Mouse (Mus musculus): ENCODE data around the gene Rara. TPM values are rescaled to one million over a fixed set of nuclear protein-coding genes. Genes with fewer than 3 reads are reported as not detected.

The Rara gene
- polyA plus RNA-seq, 1 experiment from 2014 or later, result 34.9 TPM

- H3K4me3 ChIP-seq (ENCODE audit: low read depth, low read length), result no peak overlapping the region
- no peak overlapping the region for H3K9ac ChIP-seq (ENCODE audit: low read depth, low read length)
- H3K9me3 ChIP-seq (replicated peaks; ENCODE audit: control insufficient read depth, low read length), result no peaks in the 10 kb centered on the region
- H3K27ac ChIP-seq (ENCODE audit: low read depth, low read length), result peak overlapping the region; percentile 17; the same call in 1 of the 2 replicates
- ATAC-seq (replicated peaks; ENCODE audit: insufficient number of reproducible peaks, low FRiP score, low TSS enrichment), result no peak
- H3K4me1 ChIP-seq (ENCODE audit: control insufficient read depth, insufficient read depth, low read length), result peaks cover 69% of the 10 kb centered on the region
- H3K4me2 ChIP-seq, result peak overlapping the region; percentile 16; the same call in 1 of the 2 replicates
- H3K27me3 ChIP-seq (ENCODE audit: control insufficient read depth, insufficient read depth, low read length), result no peaks in the 10 kb centered on the region
- H3K36me3 ChIP-seq (ENCODE audit: control insufficient read depth, insufficient read depth, low read length), result peaks cover 33% of the 10 kb centered on the region
- WGBS (ENCODE audit: insufficient replicate concordance), result 30% methylated on average over 17 of the region's 17 CpGs
These were observed 41.9 kb downstream of the Rara start for GRCm38 (mm10) chr11:98969496-98969927.

GRCm38 (mm10) chr11:98970191-98970925 lies 42.7 kb downstream of the Rara start:
- Histone ChIP-seq H3K9me3 (replicated peaks; ENCODE audit: control insufficient read depth, low read length) (no peaks in the 10 kb centered on the region), H3K36me3 (ENCODE audit: control insufficient read depth, insufficient read depth, low read length) (peaks cover 33% of the 10 kb centered on the region), H3K4me2 (no peak overlapping the region), H3K9ac (ENCODE audit: low read depth, low read length) (no peak overlapping the region), H3K27ac (ENCODE audit: low read depth, low read length) (no peak overlapping the region), H3K4me1 (ENCODE audit: control insufficient read depth, insufficient read depth, low read length) (peaks cover 61% of the 10 kb centered on the region), H3K4me3 (ENCODE audit: low read depth, low read length) (no peak overlapping the region), H3K27me3 (ENCODE audit: control insufficient read depth, insufficient read depth, low read length) (no peaks in the 10 kb centered on the region)
- ATAC-seq (replicated peaks; ENCODE audit: insufficient number of reproducible peaks, low FRiP score, low TSS enrichment), result no peak
- WGBS (ENCODE audit: insufficient replicate concordance), result 73% methylated on average over 29 of the region's 29 CpGs

GRCm38 (mm10) chr11:98971316-98972031 lies 43.9 kb downstream of the Rara start:
- H3K9me3 ChIP-seq (replicated peaks; ENCODE audit: control insufficient read depth, low read length), result no peaks in the 10 kb centered on the region
- no peaks in the 10 kb centered on the region for H3K27me3 ChIP-seq (ENCODE audit: control insufficient read depth, insufficient read depth, low read length)
- 74% methylated on average over 23 of the region's 23 CpGs for WGBS (ENCODE audit: insufficient replicate concordance)
- peaks cover 33% of the 10 kb centered on the region for H3K36me3 ChIP-seq (ENCODE audit: control insufficient read depth, insufficient read depth, low read length)
- peak overlapping the region; percentile 5; the same call in 1 of the 2 replicates for H3K27ac ChIP-seq (ENCODE audit: low read depth, low read length)
- H3K4me2 ChIP-seq, result no peak overlapping the region
- 0 out of 2 replicates have a peak overlapping the region, but pooled peaks have one; percentile 10 for H3K9ac ChIP-seq (ENCODE audit: low read depth, low read length)
- H3K4me3 ChIP-seq (ENCODE audit: low read depth, low read length), result no peak overlapping the region
- ATAC-seq (replicated peaks; ENCODE audit: insufficient number of reproducible peaks, low FRiP score, low TSS enrichment), result no peak
- H3K4me1 ChIP-seq (ENCODE audit: control insufficient read depth, insufficient read depth, low read length), result peaks cover 50% of the 10 kb centered on the region

GRCm38 (mm10) chr11:98972215-98972614 lies 44.6 kb downstream of the Rara start:
- Histone ChIP-seq H3K4me3 (ENCODE audit: low read depth, low read length) (no peak overlapping the region), H3K4me2 (no peak overlapping the region), H3K27ac (ENCODE audit: low read depth, low read length) (no peak overlapping the region), H3K4me1 (ENCODE audit: control insufficient read depth, insufficient read depth, low read length) (peaks cover 43% of the 10 kb centered on the region), H3K27me3 (ENCODE audit: control insufficient read depth, insufficient read depth, low read length) (no peaks in the 10 kb centered on the region), H3K36me3 (ENCODE audit: control insufficient read depth, insufficient read depth, low read length) (peaks cover 33% of the 10 kb centered on the region), H3K9ac (ENCODE audit: low read depth, low read length) (no peak overlapping the region), H3K9me3 (replicated peaks; ENCODE audit: control insufficient read depth, low read length) (no peaks in the 10 kb centered on the region)
- WGBS (ENCODE audit: insufficient replicate concordance), result 51% methylated on average over 9 of the region's 9 CpGs
- no peak for ATAC-seq (replicated peaks; ENCODE audit: insufficient number of reproducible peaks, low FRiP score, low TSS enrichment)

- Histone ChIP-seq H3K4me3 (ENCODE audit: low read depth, low read length) (no peak overlapping the region), H3K9me3 (replicated peaks; ENCODE audit: control insufficient read depth, low read length) (no peaks in the 10 kb centered on the region), H3K4me1 (ENCODE audit: control insufficient read depth, insufficient read depth, low read length) (peaks cover 38% of the 10 kb centered on the region), H3K27me3 (ENCODE audit: control insufficient read depth, insufficient read depth, low read length) (no peaks in the 10 kb centered on the region), H3K36me3 (ENCODE audit: control insufficient read depth, insufficient read depth, low read length) (peaks cover 27% of the 10 kb centered on the region), H3K4me2 (no peak overlapping the region), H3K9ac (ENCODE audit: low read depth, low read length) (no peak overlapping the region), H3K27ac (ENCODE audit: low read depth, low read length) (no peak overlapping the region)
- WGBS (ENCODE audit: insufficient replicate concordance), result 81% methylated on average over 9 of the region's 9 CpGs
- ATAC-seq (replicated peaks; ENCODE audit: insufficient number of reproducible peaks, low FRiP score, low TSS enrichment), result no peak
These were observed 45.3 kb downstream of the Rara start for GRCm38 (mm10) chr11:98972801-98973360.

GRCm38 (mm10) chr11:98973584-98973983 lies 46.0 kb downstream of the Rara start:
- no peak for ATAC-seq (replicated peaks; ENCODE audit: insufficient number of reproducible peaks, low FRiP score, low TSS enrichment)
- H3K4me3 ChIP-seq (ENCODE audit: low read depth, low read length), result no peak overlapping the region
- WGBS (ENCODE audit: insufficient replicate concordance), result 90% methylated on average over 14 of the region's 14 CpGs

GRCm38 (mm10) chr11:98974213-98974612 lies 46.6 kb downstream of the Rara start:
- Histone ChIP-seq H3K4me1 (ENCODE audit: control insufficient read depth, insufficient read depth, low read length) (peaks cover 25% of the 10 kb centered on the region), H3K27ac (ENCODE audit: low read depth, low read length) (no peak overlapping the region), H3K4me2 (no peak overlapping the region), H3K36me3 (ENCODE audit: control insufficient read depth, insufficient read depth, low read length) (peaks cover 26% of the 10 kb centered on the region), H3K4me3 (ENCODE audit: low read depth, low read length) (no peak overlapping the region), H3K9me3 (replicated peaks; ENCODE audit: control insufficient read depth, low read length) (no peaks in the 10 kb centered on the region), H3K27me3 (ENCODE audit: control insufficient read depth, insufficient read depth, low read length) (no peaks in the 10 kb centered on the region), H3K9ac (ENCODE audit: low read depth, low read length) (no peak overlapping the region)
- WGBS (ENCODE audit: insufficient replicate concordance), result 74% methylated on average over 6 of the region's 6 CpGs
- ATAC-seq (replicated peaks; ENCODE audit: insufficient number of reproducible peaks, low FRiP score, low TSS enrichment), result no peak

More at GRCm38 (mm10) chr11:98973584-98973983, 46.0 kb downstream of the Rara start:
- Histone ChIP-seq H3K36me3 (ENCODE audit: control insufficient read depth, insufficient read depth, low read length) (peaks cover 26% of the 10 kb centered on the region), H3K9ac (ENCODE audit: low read depth, low read length) (no peak overlapping the region), H3K27me3 (ENCODE audit: control insufficient read depth, insufficient read depth, low read length) (no peaks in the 10 kb centered on the region), H3K27ac (ENCODE audit: low read depth, low read length) (no peak overlapping the region), H3K4me2 (no peak overlapping the region), H3K9me3 (replicated peaks; ENCODE audit: control insufficient read depth, low read length) (no peaks in the 10 kb centered on the region), H3K4me1 (ENCODE audit: control insufficient read depth, insufficient read depth, low read length) (peaks cover 31% of the 10 kb centered on the region)

DNA sequence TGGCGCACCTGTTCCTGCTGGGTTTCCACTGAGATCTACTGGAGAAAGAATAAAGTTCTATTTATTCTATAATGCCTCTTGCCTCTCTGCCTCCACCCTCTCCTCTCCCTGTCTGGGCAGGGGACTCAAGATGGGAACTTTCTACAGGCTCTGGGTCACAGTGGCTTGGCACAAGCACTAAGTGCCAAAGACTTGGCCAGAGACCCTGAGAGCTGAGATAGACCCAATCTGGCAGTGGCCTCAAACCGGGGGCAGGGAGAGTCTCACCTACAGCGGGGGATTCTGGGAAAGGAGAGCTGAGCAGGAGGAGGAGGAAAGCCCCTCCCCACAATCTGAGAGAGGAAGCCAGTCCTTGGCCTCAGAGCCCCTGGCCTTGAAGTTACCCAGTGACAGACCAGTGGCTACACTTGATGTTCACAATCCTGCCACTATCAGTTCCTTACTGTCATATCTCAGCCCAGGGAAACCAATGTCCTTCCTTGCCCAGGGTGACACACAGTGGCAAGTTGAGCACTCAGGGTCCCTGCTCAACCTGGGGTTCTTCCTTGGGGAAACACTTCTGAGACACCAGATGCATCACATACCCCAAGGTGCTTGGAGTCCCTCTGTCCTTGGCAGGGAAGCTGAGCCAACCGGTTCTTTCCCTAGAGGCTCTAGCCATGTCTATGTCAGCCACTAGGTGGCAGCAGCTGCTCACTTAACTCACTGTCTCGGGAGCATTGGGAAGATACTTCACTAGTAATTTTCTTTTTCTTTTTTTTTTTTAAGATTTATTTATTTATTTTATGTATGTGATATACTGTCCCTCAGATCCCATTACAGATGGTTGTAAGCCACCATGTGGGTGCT lies 47.5 kb downstream of the Rara start:
- Histone ChIP-seq H3K36me3 (ENCODE audit: control insufficient read depth, insufficient read depth, low read length) (peaks cover 22% of the 10 kb centered on the region), H3K27me3 (ENCODE audit: control insufficient read depth, insufficient read depth, low read length) (no peaks in the 10 kb centered on the region), H3K4me1 (ENCODE audit: control insufficient read depth, insufficient read depth, low read length) (peaks cover 16% of the 10 kb centered on the region), H3K4me2 (no peak overlapping the region), H3K27ac (ENCODE audit: low read depth, low read length) (no peak overlapping the region), H3K9me3 (replicated peaks; ENCODE audit: control insufficient read depth, low read length) (no peaks in the 10 kb centered on the region), H3K9ac (ENCODE audit: low read depth, low read length) (no peak overlapping the region), H3K4me3 (ENCODE audit: low read depth, low read length) (no peak overlapping the region)
- WGBS (ENCODE audit: insufficient replicate concordance), result 45% methylated on average over 5 of the region's 5 CpGs
- no peak for ATAC-seq (replicated peaks; ENCODE audit: insufficient number of reproducible peaks, low FRiP score, low TSS enrichment)

Measured in heart, embryonic 11.5 days (tissue).